18 mouse cellular contexts compared by ENCODE assay signal in genomic region chr13:77777606-77778005, GRCm38 (mm10).
DNase-seq lines count a peak whose midpoint lies in the region; ATAC-seq and TF ChIP-seq lines count a peak whose summit lies in the region.
"Had no signal": no experiment of that assay in that cellular context is flagged by ENCODE, and none has a peak within 500 bp of the region (broad histone marks: within the 10 kb centered on the region; RNA-seq: fewer than 3 reads in every experiment).

No protein-coding gene starts in this region.

- peak; percentile 97 for ATAC-seq in Patski
- ATAC-seq: activated CD4-positive, CD25-positive, alpha-beta regulatory T cell, adult 4 months; CD4-positive, CD25-positive, alpha-beta regulatory T cell, adult 4 months had no signal

- peak; percentile 19 for DNase-seq in Patski (ENCODE audit: low read depth, low spot score)
- no peak for DNase-seq in adrenal gland, postnatal 4 days (ENCODE audit: low spot score in 2 of 2)
- DNase-seq: adrenal gland, adult 2 months; adrenal gland, adult 8-10 months; adrenal gland, postnatal 10 days; adrenal gland, postnatal 14 days; adrenal gland, postnatal 25 days; adrenal gland, postnatal 36 days; B cell, adult 2 months; cerebellum, adult 11 months; cerebellum, adult 11-12 months; cerebellum, adult 18-20 months; cerebellum, adult 2 months; cerebellum, adult 8-10 months; cerebellum, adult 9-10 months had no signal

- POLR2A ChIA-PET in Patski (lab: Charles Lee), result no interaction called here

- CTCF ChIA-PET in Patski (lab: Charles Lee), result interaction anchor here (1.4 to 1.8 kb wide), 2 partner anchors 12 to 50 kb away, joined by 3 to 4 read pairs; no protein-coding TSS in a partner anchor

- no peaks in the 10 kb centered on the region for H3K27me3 ChIP-seq in Patski
- H3K27me3 ChIP-seq: CH12.LX had no signal

- no peak for TF ChIP-seq CTCF in Patski (IDR thresholded peaks at IDR 0.05)

- in situ Hi-C loops in Patski (cut with MboI; ENCODE audit: low pct_unique_long_range_greater_than_20kb), result no loop called here
